Mouse (Mus musculus) kidney, adult 2 months (tissue): ENCODE results near the gene Aldh8a1. TPM values are rescaled to one million over a fixed set of nuclear protein-coding genes. Genes with fewer than 3 reads are reported as not detected.

Experiments used
- DNase-seq: peaks from one replicate; pipeline ENCODE4 v3.0.0; 2021
- H3K27ac ChIP-seq: fragments of 200-500 bp; 2 replicates; pipeline ENCODE4 v1.5.1; 2012; ENCODE audit warnings: low read depth, low read length, control low read depth, inconsistent platforms; ENCODE audit not compliant: insufficient read depth
- H3K27me3 ChIP-seq: fragments of 200-500 bp; replicated peaks from 2 replicates; pipeline ENCODE4 v1.6.1; 2012; ENCODE audit warnings: mild to moderate bottlenecking, moderate library complexity, low read length, inconsistent platforms; ENCODE audit not compliant: control insufficient read depth, insufficient read depth
- H3K36me3 ChIP-seq: fragments of 200-500 bp; 2 replicates; pipeline ENCODE4 v1.6.1; 2012; ENCODE audit warnings: mild to moderate bottlenecking, moderate library complexity, low read length, inconsistent platforms; ENCODE audit not compliant: control insufficient read depth, insufficient read depth
- H3K4me1 ChIP-seq: fragments of 200-500 bp; 2 replicates; pipeline ENCODE4 v1.6.1; 2011; ENCODE audit warnings: low read length; ENCODE audit not compliant: control insufficient read depth, insufficient read depth
- H3K4me3 ChIP-seq: fragments of 200-500 bp; 2 replicates; pipeline ENCODE4 v1.5.1; 2011; ENCODE audit warnings: mild to moderate bottlenecking, low read depth, low read length, control low read depth; ENCODE audit not compliant: insufficient read depth
- CTCF ChIP-seq: fragments of 200-500 bp; conservative IDR thresholded peaks from 2 replicates; pipeline ENCODE4 v1.5.1; 2011; ENCODE audit warnings: low read depth, mild to moderate bottlenecking, control low read depth, low read length, moderate library complexity, mixed read lengths; ENCODE audit not compliant: insufficient read depth, insufficient read length
- POLR2A ChIP-seq: fragments of 200-500 bp; IDR thresholded peaks from one replicate; pipeline ENCODE4 v1.6.1; 2011; ENCODE audit warnings: low read depth, low read length, control low read depth
- WGBS: fragments of 180-500 bp; shearing (Covaris S2); methylation state at CpG from one replicate; pipeline ENCODE4 v1.1.7; 2018; 5-methylcytosine and 5-hydroxymethylcytosine counted together
- polyA plus RNA-seq: library from polyadenylated mRNA; depleted of rRNA; stranded (reverse); fragments of >200 nt; gene quantifications from 2 replicates; pipeline ENCODE4 v1.2.3, GENCODE M21; 2012

The Aldh8a1 gene
- polyA plus RNA-seq, 1 experiment = 238 TPM

GRCm38 (mm10) chr10:21416184-21416583 is 39.1 kb downstream of the Aldh8a1 start:
- no peaks in the 10 kb centered on the region for H3K27me3 ChIP-seq
- H3K27ac ChIP-seq = no peak overlapping the region
- TF ChIP-seq POLR2A = no peak
- no peak for TF ChIP-seq CTCF
- H3K36me3 ChIP-seq = no peaks in the 10 kb centered on the region
- WGBS = 92% methylated on average over 5 of the region's 5 CpGs
- H3K4me1 ChIP-seq = no peaks in the 10 kb centered on the region
- DNase-seq = no peak
- H3K4me3 ChIP-seq = no peak overlapping the region

GRCm38 (mm10) chr10:21419188-21419587 is 42.1 kb downstream of the Aldh8a1 start:
- TF ChIP-seq POLR2A (no peak), CTCF (no peak)
- Histone ChIP-seq H3K27me3 (no peaks in the 10 kb centered on the region), H3K36me3 (no peaks in the 10 kb centered on the region), H3K27ac (no peak overlapping the region), H3K4me3 (no peak overlapping the region), H3K4me1 (no peaks in the 10 kb centered on the region)
- DNase-seq = no peak
- WGBS = 88% methylated on average over 14 of the region's 14 CpGs

- Histone ChIP-seq H3K4me1 (no peaks in the 10 kb centered on the region), H3K27me3 (no peaks in the 10 kb centered on the region), H3K36me3 (no peaks in the 10 kb centered on the region), H3K27ac (no peak overlapping the region), H3K4me3 (no peak overlapping the region)
- TF ChIP-seq POLR2A = no peak
- TF ChIP-seq CTCF = peak; percentile 76
- 63% methylated on average over 24 of the region's 24 CpGs for WGBS
- DNase-seq = peak; percentile 65
These were observed 43.6 kb downstream of the Aldh8a1 start for GRCm38 (mm10) chr10:21420457-21421424.

- Histone ChIP-seq H3K27me3 (no peaks in the 10 kb centered on the region), H3K4me1 (no peaks in the 10 kb centered on the region), H3K27ac (peak overlapping the region; percentile 42; the same call in 1 of the 2 replicates), H3K4me3 (no peak overlapping the region), H3K36me3 (no peaks in the 10 kb centered on the region)
- TF ChIP-seq CTCF (no peak), POLR2A (no peak)
- WGBS = 49% methylated on average over 3 of the region's 3 CpGs
- peak; percentile 62 for DNase-seq
These were observed 49.4 kb downstream of the Aldh8a1 start for GRCm38 (mm10) chr10:21426515-21426914.

- WGBS = 71% methylated on average over 6 of the region's 6 CpGs
- Histone ChIP-seq H3K27ac (no peak overlapping the region), H3K27me3 (no peaks in the 10 kb centered on the region), H3K4me1 (no peaks in the 10 kb centered on the region), H3K36me3 (no peaks in the 10 kb centered on the region), H3K4me3 (no peak overlapping the region)
- no peak for DNase-seq
- no peak for TF ChIP-seq POLR2A
- TF ChIP-seq CTCF = no peak
These were observed 50.9 kb downstream of the Aldh8a1 start for GRCm38 (mm10) chr10:21427996-21428395.

- Histone ChIP-seq H3K4me3 (no peak overlapping the region), H3K36me3 (no peaks in the 10 kb centered on the region), H3K4me1 (no peaks in the 10 kb centered on the region), H3K27ac (no peak overlapping the region), H3K27me3 (no peaks in the 10 kb centered on the region)
- no peak for DNase-seq
- 87% methylated on average over 1 of the region's 1 CpGs for WGBS
- TF ChIP-seq POLR2A (no peak), CTCF (no peak)
These were observed 62.2 kb downstream of the Aldh8a1 start for GRCm38 (mm10) chr10:21439268-21439667.

GRCm38 (mm10) chr10:21441020-21441419 is 63.9 kb downstream of the Aldh8a1 start:
- Histone ChIP-seq H3K27ac (no peak overlapping the region), H3K4me3 (no peak overlapping the region), H3K4me1 (no peaks in the 10 kb centered on the region), H3K36me3 (no peaks in the 10 kb centered on the region), H3K27me3 (no peaks in the 10 kb centered on the region)
- 60% methylated on average over 4 of the region's 4 CpGs for WGBS
- DNase-seq = no peak
- TF ChIP-seq POLR2A (no peak), CTCF (no peak)
